Mouse (Mus musculus): ENCODE data around the gene Tfe3. TPM values are rescaled to one million over a fixed set of nuclear protein-coding genes. Genes with fewer than 3 reads are reported as not detected.
"Not testable (repeated sequence)": the region's sequence is repeated elsewhere in the genome, so short reads cannot be mapped to it uniquely, and the experiment has no call there.

The Tfe3 gene
- total and polyA plus RNA-seq, 2 experiments: 4.7 to 17.0 TPM

DNA sequence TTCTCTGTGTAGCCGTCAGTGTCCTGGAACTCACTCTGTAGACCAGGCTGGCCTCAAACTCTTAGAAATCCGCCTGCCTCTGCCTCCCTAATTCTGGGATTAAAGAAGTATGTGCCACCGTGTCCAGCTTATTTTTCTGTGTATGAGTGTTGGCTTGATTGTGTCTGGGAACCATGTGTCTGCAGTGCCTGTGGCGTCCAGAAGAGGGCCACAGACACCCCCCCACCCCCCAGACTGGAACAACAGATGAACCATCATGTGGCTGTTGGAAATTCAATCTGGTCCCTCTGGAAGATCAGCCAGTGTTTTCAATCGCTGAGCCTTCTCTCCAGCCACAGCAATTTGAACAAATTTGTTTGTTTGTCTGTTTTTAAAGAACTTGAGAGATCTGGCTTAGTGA lies 18.9 kb upstream of the Tfe3 start:
- TF ChIP-seq CTCF (IDR thresholded peaks at IDR 0.05; ENCODE audit: low read depth, low read length): peak; percentile 56
- TF ChIP-seq POLR2A (IDR thresholded peaks at IDR 0.05; ENCODE audit: extremely low read depth, insufficient read depth, low read length): no peak
- 59% methylated on average over 5 of the region's 5 CpGs for WGBS
- H3K27me3 ChIP-seq (ENCODE audit: control insufficient read depth, insufficient read depth, low read length): no peaks in the 10 kb centered on the region

DNA sequence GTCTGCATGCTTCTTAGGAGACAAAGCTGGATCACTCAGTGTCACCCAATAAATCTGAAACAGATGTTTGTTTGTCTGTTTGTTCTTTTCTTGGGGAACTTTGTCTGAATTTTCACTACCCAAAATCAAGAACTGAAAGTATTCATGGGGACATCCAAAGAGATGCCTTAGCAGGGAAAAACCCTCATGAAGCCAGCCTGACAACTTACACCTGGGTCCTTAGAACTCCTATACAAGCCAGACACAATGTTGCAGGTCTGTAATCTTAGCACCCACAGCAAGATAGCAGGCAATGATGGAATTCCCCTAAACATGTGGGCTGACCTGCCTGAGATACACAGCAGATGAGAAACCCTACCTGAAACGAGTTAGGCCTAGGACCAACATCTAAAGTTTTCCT lies 17.4 kb upstream of the Tfe3 start:
- Histone ChIP-seq H3K79me2 (ENCODE audit: control insufficient read depth, insufficient read depth, low read length) (no peaks in the 10 kb centered on the region), H3K27me3 (ENCODE audit: control insufficient read depth, insufficient read depth, low read length) (no peaks in the 10 kb centered on the region), H3K36me3 (ENCODE audit: control insufficient read depth, insufficient read depth, low read length) (no peaks in the 10 kb centered on the region), H3K4me3 (ENCODE audit: insufficient read depth, low read depth, low read length) (no peak overlapping the region), H3K4me1 (ENCODE audit: control insufficient read depth, insufficient read depth, low read length) (no peaks in the 10 kb centered on the region), H3K27ac (replicated peaks; ENCODE audit: insufficient read depth, low read depth, low read length) (no peak overlapping the region), H3K9ac (ENCODE audit: low read depth, low read length) (no peak overlapping the region)
- 40% methylated on average over 1 of the region's 1 CpGs for WGBS
- DNase-seq (ENCODE audit: extremely low read depth, low read depth, low spot score): no peak
- TF ChIP-seq POLR2A (IDR thresholded peaks at IDR 0.05; ENCODE audit: extremely low read depth, insufficient read depth, low read length) (no peak), CTCF (IDR thresholded peaks at IDR 0.05; ENCODE audit: low read depth, low read length) (no peak)

More for the DNA sequence above, 18.9 kb upstream of the Tfe3 start:
- no peak overlapping the region for H3K27ac ChIP-seq (replicated peaks; ENCODE audit: insufficient read depth, low read depth, low read length)
- no peaks in the 10 kb centered on the region for H3K4me1 ChIP-seq (ENCODE audit: control insufficient read depth, insufficient read depth, low read length)
- DNase-seq (ENCODE audit: extremely low read depth, low read depth, low spot score): no peak
- no peaks in the 10 kb centered on the region for H3K79me2 ChIP-seq (ENCODE audit: control insufficient read depth, insufficient read depth, low read length)
- H3K36me3 ChIP-seq (ENCODE audit: control insufficient read depth, insufficient read depth, low read length): no peaks in the 10 kb centered on the region
- H3K9ac ChIP-seq (ENCODE audit: low read depth, low read length): no peak overlapping the region
- no peak overlapping the region for H3K4me3 ChIP-seq (ENCODE audit: insufficient read depth, low read depth, low read length)

DNA sequence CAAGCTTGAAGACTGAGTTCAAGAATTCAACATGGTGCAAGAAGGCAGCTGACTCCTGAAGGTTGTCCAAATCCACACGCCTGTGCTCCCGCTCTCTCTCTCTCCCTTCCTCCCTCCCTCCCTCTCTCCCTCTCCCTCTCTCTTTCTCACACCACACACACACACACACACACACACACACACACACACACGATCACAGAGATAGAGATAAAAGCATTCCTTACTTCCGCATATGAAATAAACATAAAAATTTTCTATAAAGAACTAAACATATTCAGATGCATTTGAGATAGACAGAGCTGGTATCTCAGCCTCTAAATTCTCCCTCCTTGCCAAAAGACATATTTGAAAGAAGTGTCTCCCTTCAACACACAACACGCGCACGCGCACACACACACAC lies 16.9 kb upstream of the Tfe3 start:
- Histone ChIP-seq H3K9ac (ENCODE audit: low read depth, low read length) (no peak overlapping the region), H3K36me3 (ENCODE audit: control insufficient read depth, insufficient read depth, low read length) (no peaks in the 10 kb centered on the region), H3K27ac (replicated peaks; ENCODE audit: insufficient read depth, low read depth, low read length) (no peak overlapping the region), H3K27me3 (ENCODE audit: control insufficient read depth, insufficient read depth, low read length) (no peaks in the 10 kb centered on the region), H3K4me3 (ENCODE audit: insufficient read depth, low read depth, low read length) (no peak overlapping the region), H3K79me2 (ENCODE audit: control insufficient read depth, insufficient read depth, low read length) (no peaks in the 10 kb centered on the region), H3K4me1 (ENCODE audit: control insufficient read depth, insufficient read depth, low read length) (no peaks in the 10 kb centered on the region)
- no peak for DNase-seq (ENCODE audit: extremely low read depth, low read depth, low spot score)
- TF ChIP-seq POLR2A (IDR thresholded peaks at IDR 0.05; ENCODE audit: extremely low read depth, insufficient read depth, low read length) (no peak), CTCF (IDR thresholded peaks at IDR 0.05; ENCODE audit: low read depth, low read length) (no peak)
- 89% methylated on average over 8 of the region's 8 CpGs for WGBS

DNA sequence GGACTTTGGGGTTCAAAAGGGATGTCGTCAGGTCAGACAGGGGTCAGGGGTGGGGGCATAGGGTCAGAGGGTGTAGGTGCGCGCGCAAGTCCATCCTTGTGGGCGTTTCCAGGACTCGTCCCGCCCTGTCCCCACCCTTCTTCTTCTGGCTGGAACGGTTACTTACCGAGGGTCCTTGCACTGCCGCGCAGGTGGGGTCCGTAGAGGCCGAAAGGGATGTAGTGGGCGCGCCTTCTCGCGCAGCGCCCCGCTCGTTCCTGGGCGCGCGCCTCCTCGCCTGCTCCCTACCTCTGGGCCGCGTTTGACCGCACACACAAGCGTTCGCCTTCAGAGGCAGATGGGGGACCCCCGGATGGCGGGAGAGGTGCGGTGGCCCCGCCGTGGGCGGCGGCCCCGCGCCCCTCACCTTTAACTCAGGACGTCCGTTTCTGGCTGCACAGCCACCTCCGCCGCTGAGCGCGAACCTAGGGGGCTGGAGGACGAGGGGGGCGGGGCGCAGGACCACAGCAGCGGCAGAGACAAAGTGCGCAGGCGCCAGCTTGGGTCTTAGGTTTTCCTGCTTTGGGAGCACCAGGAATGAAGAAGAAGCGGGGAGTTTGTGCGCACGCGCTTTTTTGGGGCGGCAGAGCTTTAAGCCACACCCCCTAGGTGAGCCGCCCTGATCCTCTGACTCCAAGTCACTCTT lies 11.8 kb upstream of the Tfe3 start, which contains the start of gene Ccdc120:
Gene Ccdc120, minus strand, starts transcription at position 474 of the 685 bp plus-strand sequence.
- H3K9ac ChIP-seq (ENCODE audit: low read depth, low read length): peak within 1 kb of the TSS; percentile 74
- no peaks in the 10 kb centered on the region for H3K36me3 ChIP-seq (ENCODE audit: control insufficient read depth, insufficient read depth, low read length)
- no peak within 1 kb of the TSS for H3K27ac ChIP-seq (replicated peaks; ENCODE audit: insufficient read depth, low read depth, low read length)
- DNase-seq (ENCODE audit: extremely low read depth, low read depth, low spot score): peak; percentile 52
- no peaks in the 10 kb centered on the region for H3K27me3 ChIP-seq (ENCODE audit: control insufficient read depth, insufficient read depth, low read length)
- TF ChIP-seq POLR2A (IDR thresholded peaks at IDR 0.05; ENCODE audit: extremely low read depth, insufficient read depth, low read length) (no peak), CTCF (IDR thresholded peaks at IDR 0.05; ENCODE audit: low read depth, low read length) (no peak)
- H3K79me2 ChIP-seq (ENCODE audit: control insufficient read depth, insufficient read depth, low read length): no peaks in the 10 kb centered on the region
- H3K4me1 ChIP-seq (ENCODE audit: control insufficient read depth, insufficient read depth, low read length): no peaks in the 10 kb centered on the region
- peak within 1 kb of the TSS; percentile 93 for H3K4me3 ChIP-seq (ENCODE audit: insufficient read depth, low read depth, low read length)
- under 1% methylated on average over 41 of the region's 56 CpGs for WGBS

DNA sequence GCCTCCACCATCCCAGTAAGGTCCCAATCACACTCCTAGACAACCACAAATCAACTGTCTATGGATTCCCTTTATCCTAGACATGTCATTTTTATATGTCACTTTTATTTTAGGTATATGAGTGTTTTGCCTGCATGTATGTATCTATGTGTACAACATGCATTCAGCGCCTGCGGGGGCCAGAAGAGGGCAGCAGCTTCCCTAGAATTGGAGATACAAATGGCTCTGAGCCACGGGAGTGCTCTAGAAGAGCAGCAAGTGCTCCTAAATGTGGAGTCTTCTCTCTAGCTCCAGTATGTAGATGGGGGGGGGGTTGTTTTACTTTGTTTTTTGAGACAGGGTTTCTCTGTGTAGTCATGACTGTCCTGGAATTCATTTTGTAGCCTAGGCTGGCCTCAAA lies 8.7 kb upstream of the Tfe3 start:
- H3K4me3 ChIP-seq (ENCODE audit: insufficient read depth, low read depth, low read length); H3K79me2 ChIP-seq (ENCODE audit: control insufficient read depth, insufficient read depth, low read length); H3K36me3 ChIP-seq (ENCODE audit: control insufficient read depth, insufficient read depth, low read length); H3K9ac ChIP-seq (ENCODE audit: low read depth, low read length); H3K27ac ChIP-seq (replicated peaks; ENCODE audit: insufficient read depth, low read depth, low read length); DNase-seq (ENCODE audit: extremely low read depth, low read depth, low spot score); H3K27me3 ChIP-seq (ENCODE audit: control insufficient read depth, insufficient read depth, low read length); H3K4me1 ChIP-seq (ENCODE audit: control insufficient read depth, insufficient read depth, low read length): not testable (repeated sequence)
- WGBS: 8% methylated on average over 3 of the region's 3 CpGs

DNA sequence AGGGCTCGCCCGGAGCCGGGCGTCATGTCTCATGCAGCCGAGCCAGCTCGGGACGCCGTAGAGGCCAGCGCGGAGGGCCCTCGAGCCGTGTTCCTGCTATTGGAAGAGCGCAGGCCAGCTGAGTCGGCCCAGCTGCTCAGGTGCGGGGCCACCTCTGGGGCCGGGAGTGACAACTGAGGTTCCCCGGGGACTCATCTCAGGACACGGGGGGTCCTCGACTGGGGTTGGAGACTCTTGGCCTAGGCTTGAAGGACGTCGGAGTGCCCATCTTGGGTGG lies 499 bp downstream of the Tfe3 start:
- peak overlapping the region; percentile 88 for H3K9ac ChIP-seq (ENCODE audit: low read depth, low read length)
- no peak for DNase-seq (ENCODE audit: extremely low read depth, low read depth, low spot score)
- WGBS: 0% methylated on average over 18 of the region's 21 CpGs
- TF ChIP-seq CTCF (IDR thresholded peaks at IDR 0.05; ENCODE audit: low read depth, low read length) (no peak), POLR2A (IDR thresholded peaks at IDR 0.05; ENCODE audit: extremely low read depth, insufficient read depth, low read length) (no peak)
- peak overlapping the region; percentile 82 for H3K27ac ChIP-seq (replicated peaks; ENCODE audit: insufficient read depth, low read depth, low read length)
- no peaks in the 10 kb centered on the region; the same call in 1 of the 2 replicates for H3K79me2 ChIP-seq (ENCODE audit: control insufficient read depth, insufficient read depth, low read length)
- peaks cover 13% of the 10 kb centered on the region for H3K4me1 ChIP-seq (ENCODE audit: control insufficient read depth, insufficient read depth, low read length)
- peaks cover 7% of the 10 kb centered on the region for H3K36me3 ChIP-seq (ENCODE audit: control insufficient read depth, insufficient read depth, low read length)
- H3K4me3 ChIP-seq (ENCODE audit: insufficient read depth, low read depth, low read length): peak overlapping the region; percentile 76
- H3K27me3 ChIP-seq (ENCODE audit: control insufficient read depth, insufficient read depth, low read length): no peaks in the 10 kb centered on the region
